In the genomic region with DNA sequence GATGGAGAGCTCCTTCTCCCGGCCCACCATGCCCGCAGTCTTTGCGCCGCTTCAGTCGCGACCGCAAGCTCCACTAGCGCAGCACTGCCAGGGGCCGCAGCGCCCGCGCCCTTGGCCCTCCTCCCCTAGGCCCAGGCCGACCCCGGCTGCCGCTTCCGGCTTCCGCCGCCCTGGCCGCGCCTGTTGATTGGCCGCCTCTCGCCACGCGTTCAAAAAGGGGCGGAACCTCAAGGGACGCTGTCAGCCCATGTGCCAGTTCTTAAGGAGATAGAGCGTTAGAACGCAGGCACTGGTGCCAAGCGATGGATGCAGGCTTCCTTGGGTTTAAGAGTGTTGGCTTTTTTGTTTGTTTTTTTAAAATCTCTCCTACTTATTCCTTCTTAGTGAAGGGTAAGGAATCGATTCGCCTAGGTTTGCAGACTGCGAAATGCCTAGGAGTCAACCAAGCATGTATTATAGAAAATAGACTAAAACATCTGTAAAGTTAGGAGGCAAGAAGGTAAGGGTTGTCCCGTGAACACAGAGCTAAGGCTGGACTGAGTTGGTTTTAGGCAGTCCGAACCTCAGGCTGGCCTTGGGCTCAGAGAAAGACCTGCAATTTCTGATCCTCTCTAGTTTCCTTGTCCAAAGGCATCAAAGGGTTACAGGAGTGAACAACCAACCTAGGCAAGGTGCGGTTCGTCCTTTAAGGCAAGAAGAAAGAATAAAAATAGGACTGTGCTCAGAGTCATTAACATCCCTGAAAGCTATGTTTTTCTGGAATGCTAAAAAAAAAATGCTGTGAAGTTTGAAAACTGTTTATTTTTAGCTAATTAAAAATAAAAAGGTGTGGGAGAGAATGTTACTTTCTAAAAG, we compare ENCODE assay signal across 8 mouse cellular contexts. TPM values are rescaled to one million over a fixed set of nuclear protein-coding genes. Genes with fewer than 3 reads are reported as not detected.
DNase-seq lines count a peak whose midpoint lies in the region; ATAC-seq and TF ChIP-seq lines count a peak whose summit lies in the region.

No protein-coding gene starts in this region.

- peak overlapping the region; percentile 68 for H3K9ac ChIP-seq in forebrain, embryonic 11.5 days (ENCODE audit: low read length)
- H3K9ac ChIP-seq in heart, postnatal 0 days (replicated peaks; ENCODE audit: low read depth, low read length), result peak overlapping the region; percentile 81
- peak overlapping the region; percentile 76 for H3K9ac ChIP-seq in liver, embryonic 16.5 days (ENCODE audit: low read depth, low read length)
- H3K9ac ChIP-seq in neural tube, embryonic 13.5 days, result peak overlapping the region; percentile 83

- no peaks in the 10 kb centered on the region for H3K27me3 ChIP-seq in forebrain, embryonic 11.5 days (ENCODE audit: control insufficient read depth, insufficient read depth, low read length)
- H3K27me3 ChIP-seq in heart, postnatal 0 days (ENCODE audit: control insufficient read depth, insufficient read depth, low read length), result no peaks in the 10 kb centered on the region
- no peaks in the 10 kb centered on the region for H3K27me3 ChIP-seq in liver, embryonic 16.5 days (ENCODE audit: control insufficient read depth, insufficient read depth, low read depth, low read length)
- H3K27me3 ChIP-seq in neural tube, embryonic 13.5 days, result no peaks in the 10 kb centered on the region
- H3K27me3 ChIP-seq in testis, adult 2 months (ENCODE audit: control insufficient read depth, insufficient read depth, low read length), result no peaks in the 10 kb centered on the region

- peaks cover 6% of the 10 kb centered on the region; the same call in 1 of the 2 replicates for H3K4me1 ChIP-seq in forebrain, embryonic 11.5 days (replicated peaks; ENCODE audit: control insufficient read depth, insufficient read depth, low read length)
- peaks cover 22% of the 10 kb centered on the region for H3K4me1 ChIP-seq in heart, postnatal 0 days (ENCODE audit: control insufficient read depth, insufficient read depth)
- H3K4me1 ChIP-seq in liver, embryonic 16.5 days (ENCODE audit: control insufficient read depth, low read depth, low read length), result peaks cover 26% of the 10 kb centered on the region
- H3K4me1 ChIP-seq in neural tube, embryonic 13.5 days (replicated peaks), result peaks cover 41% of the 10 kb centered on the region
- peaks cover 15% of the 10 kb centered on the region for H3K4me1 ChIP-seq in testis, adult 2 months (ENCODE audit: control insufficient read depth, insufficient read depth, low read length)

- ATAC-seq in forebrain, embryonic 11.5 days (replicated peaks; ENCODE audit: low FRiP score), result peak; percentile 95
- peak; percentile 93 for ATAC-seq in heart, postnatal 0 days (ENCODE audit: insufficient read depth, low read depth)
- peak; percentile 97 for ATAC-seq in liver, embryonic 16.5 days (ENCODE audit: low read depth)
- peak; percentile 97 for ATAC-seq in neural tube, embryonic 13.5 days (ENCODE audit: low read depth)

- H3K36me3 ChIP-seq in forebrain, embryonic 11.5 days (ENCODE audit: control insufficient read depth, insufficient read depth, low read length), result no peaks in the 10 kb centered on the region
- 0 out of 2 replicates have a peak, but pooled peaks cover under 1% of the 10 kb centered on the region for H3K36me3 ChIP-seq in heart, postnatal 0 days (replicated peaks; ENCODE audit: control insufficient read depth, insufficient read depth, low read length)
- no peaks in the 10 kb centered on the region for H3K36me3 ChIP-seq in liver, embryonic 16.5 days (ENCODE audit: control insufficient read depth, insufficient read depth)
- H3K36me3 ChIP-seq in neural tube, embryonic 13.5 days, result no peaks in the 10 kb centered on the region
- H3K36me3 ChIP-seq in testis, adult 2 months (ENCODE audit: control insufficient read depth, insufficient read depth, low read length), result no peaks in the 10 kb centered on the region

- peak; percentile 90 to 93 for DNase-seq in CD8-positive naive resting alpha-beta T cell, adult 2 months (ENCODE audit: low read depth in 2 of 2, low spot score in 2 of 2)
- peak; percentile 92 for DNase-seq in c-Kit-positive CD71-negative TER-119-negative erythroid progenitor cells, embryonic 14.5 days (ENCODE audit: low read depth)
- DNase-seq in forebrain, embryonic 11.5 days (ENCODE audit: low spot score), result peak; percentile 96
- DNase-seq in heart, postnatal 0 days (ENCODE audit: low spot score), result peak; percentile 95
- DNase-seq in kidney, postnatal 4 days, result peak; percentile 94 to 96

- peak; percentile 76 for TF ChIP-seq POLR2A in testis, adult 2 months (IDR thresholded peaks at IDR 0.05; ENCODE audit: control insufficient read depth, low read depth, low read length)

- H3K4me2 ChIP-seq in forebrain, embryonic 11.5 days (ENCODE audit: low read depth, low read length, severe bottlenecking), result peak overlapping the region; percentile 62
- H3K4me2 ChIP-seq in heart, postnatal 0 days (ENCODE audit: low read depth, low read length), result peak overlapping the region; percentile 90
- peak overlapping the region; percentile 91 for H3K4me2 ChIP-seq in liver, embryonic 16.5 days (ENCODE audit: low read depth, low read length)
- peak overlapping the region; percentile 94 for H3K4me2 ChIP-seq in neural tube, embryonic 13.5 days

- peak overlapping the region; percentile 93 for H3K27ac ChIP-seq in forebrain, embryonic 11.5 days (ENCODE audit: low read depth, low read length)
- peak overlapping the region; percentile 95 for H3K27ac ChIP-seq in heart, postnatal 0 days (ENCODE audit: low read depth)
- peak overlapping the region; percentile 92 for H3K27ac ChIP-seq in liver, embryonic 16.5 days (ENCODE audit: low read length)
- H3K27ac ChIP-seq in neural tube, embryonic 13.5 days (replicated peaks), result peak overlapping the region; percentile 94
- peak overlapping the region; percentile 83 for H3K27ac ChIP-seq in testis, adult 2 months (ENCODE audit: control insufficient read depth, insufficient read depth, low read depth, low read length)

- peak overlapping the region; percentile 80 for H3K4me3 ChIP-seq in forebrain, embryonic 11.5 days (ENCODE audit: low read depth, low read length)
- peak overlapping the region; percentile 82 for H3K4me3 ChIP-seq in heart, postnatal 0 days (ENCODE audit: low read depth, low read length)
- H3K4me3 ChIP-seq in liver, embryonic 16.5 days (ENCODE audit: low read depth, low read length), result peak overlapping the region; percentile 89
- peak overlapping the region; percentile 91 for H3K4me3 ChIP-seq in neural tube, embryonic 13.5 days
- peak overlapping the region; percentile 95 for H3K4me3 ChIP-seq in testis, adult 2 months (ENCODE audit: control insufficient read depth, low read depth, low read length)

- no peaks in the 10 kb centered on the region for H3K9me3 ChIP-seq in forebrain, embryonic 11.5 days (ENCODE audit: control insufficient read depth, low read length)
- no peaks in the 10 kb centered on the region for H3K9me3 ChIP-seq in heart, postnatal 0 days (replicated peaks; ENCODE audit: control insufficient read depth, low read length)
- H3K9me3 ChIP-seq in liver, embryonic 16.5 days (replicated peaks; ENCODE audit: control insufficient read depth, low read length), result no peaks in the 10 kb centered on the region
- no peaks in the 10 kb centered on the region for H3K9me3 ChIP-seq in neural tube, embryonic 13.5 days

- no peak; the same call in 1 of the 2 replicates for TF ChIP-seq EP300 in heart, postnatal 0 days (IDR thresholded peaks at IDR 0.05; ENCODE audit: low read depth)

- WGBS in forebrain, embryonic 11.5 days, result under 1% methylated on average over 36 of the region's 36 CpGs
- WGBS in heart, postnatal 0 days, result 1% methylated on average over 36 of the region's 36 CpGs
- under 1% methylated on average over 36 of the region's 36 CpGs for WGBS in liver, embryonic 16.5 days (ENCODE audit: insufficient replicate concordance)
- WGBS in neural tube, embryonic 13.5 days, result under 1% methylated on average over 36 of the region's 36 CpGs

- TF ChIP-seq CTCF in heart, postnatal 0 days (IDR thresholded peaks at IDR 0.05; ENCODE audit: low read depth), result no peak
- no peak for TF ChIP-seq CTCF in testis, adult 2 months (IDR thresholded peaks at IDR 0.05; ENCODE audit: control insufficient read depth, insufficient read depth, insufficient replicate concordance, low read depth, low read length)

RNA-seq across cellular contexts. Expression of a gene that starts 2.3 kb away (rescaled TPM):
- polyA plus RNA-seq in forebrain, embryonic 11.5 days (2014; fragmentation: Nextera tagmentation; extraction: Ambion mirVana), result 91.6 and 96.5 TPM in 2 replicates
- 97.0 and 111 TPM in 2 replicates for total RNA-seq in heart, postnatal 0 days (2014; rRNA removed; ENCODE audit: low replicate concordance)
- 144 and 152 TPM in 2 replicates for polyA plus RNA-seq in heart, postnatal 0 days (2015; fragmentation: Nextera tagmentation; extraction: Ambion mirVana)
- polyA plus RNA-seq in liver, embryonic 16.5 days (2015; fragmentation: Nextera tagmentation; extraction: Ambion mirVana), result 49.4 and 53.1 TPM in 2 replicates
- 68.7 and 72.2 TPM in 2 replicates for polyA plus RNA-seq in neural tube, embryonic 13.5 days (2015; fragmentation: Nextera tagmentation; extraction: Ambion mirVana)
- 11.1 and 12.7 TPM in 2 replicates for polyA plus RNA-seq in testis, adult 2 months (2012; rRNA removed)

RNA-seq across cellular contexts. Expression of a gene that starts 40.5 kb away (rescaled TPM):
- 69.5 and 75.9 TPM in 2 replicates for polyA plus RNA-seq in forebrain, embryonic 11.5 days (2014; fragmentation: Nextera tagmentation; extraction: Ambion mirVana)
- total RNA-seq in heart, postnatal 0 days (2014; rRNA removed; ENCODE audit: low replicate concordance), result 29.0 and 56.5 TPM in 2 replicates
- 18.0 and 18.1 TPM in 2 replicates for polyA plus RNA-seq in heart, postnatal 0 days (2015; fragmentation: Nextera tagmentation; extraction: Ambion mirVana)
- 45.2 and 53.3 TPM in 2 replicates for polyA plus RNA-seq in liver, embryonic 16.5 days (2015; fragmentation: Nextera tagmentation; extraction: Ambion mirVana)
- 7.8 and 10.1 TPM in 2 replicates for polyA plus RNA-seq in neural tube, embryonic 13.5 days (2015; fragmentation: Nextera tagmentation; extraction: Ambion mirVana)
- 5.0 and 6.8 TPM in 2 replicates for polyA plus RNA-seq in testis, adult 2 months (2012; rRNA removed)

RNA-seq across cellular contexts. Expression of a gene that starts 40.7 kb away (rescaled TPM):
- 192 and 217 TPM in 2 replicates for polyA plus RNA-seq in forebrain, embryonic 11.5 days (2014; fragmentation: Nextera tagmentation; extraction: Ambion mirVana)
- 28.3 and 55.1 TPM in 2 replicates for total RNA-seq in heart, postnatal 0 days (2014; rRNA removed; ENCODE audit: low replicate concordance)
- polyA plus RNA-seq in heart, postnatal 0 days (2015; fragmentation: Nextera tagmentation; extraction: Ambion mirVana), result 68.9 and 72.4 TPM in 2 replicates
- polyA plus RNA-seq in liver, embryonic 16.5 days (2015; fragmentation: Nextera tagmentation; extraction: Ambion mirVana), result 63.3 and 68.0 TPM in 2 replicates
- polyA plus RNA-seq in neural tube, embryonic 13.5 days (2015; fragmentation: Nextera tagmentation; extraction: Ambion mirVana), result 70.9 and 81.8 TPM in 2 replicates
- polyA plus RNA-seq in testis, adult 2 months (2012; rRNA removed), result 9.7 and 15.1 TPM in 2 replicates

Comparison
In these comparisons a context has a peak if more than half of its experiments do, and no peak if none do; other contexts are left out.
1. Peak in every context shown above with its lines: DNase-seq, ATAC-seq, H3K4me3 ChIP-seq and H3K27ac ChIP-seq.